Mouse (Mus musculus): Measurements from ENCODE around the gene Slfn8.

- no peak for TF ChIP-seq GATA1 (IDR thresholded peaks at IDR 0.05; ENCODE audit: borderline replicate concordance, low read length)
- no peak for TF ChIP-seq FLI1 (IDR thresholded peaks at IDR 0.05; ENCODE audit: low read length)
Observed at GRCm38 (mm10) chr11:82987621-82988020, 33.0 kb downstream of the Slfn8 start.

Measured in megakaryocyte, embryonic 14.5 days (primary cell).